Mouse (Mus musculus) mouse trophoblast stem cell (cell line): ENCODE results near the gene Gm20388.

Experiments
- in situ Hi-C, 2 experiments: fragments of 300-500 bp; cut with MseI, MboI; formaldehyde crosslinking; loops; 2 replicates in 1 of 2; 3 replicates in 1 of 2; pipeline ENCODE4 v1.15.1; 2025

Gm20388 gene

DNA sequence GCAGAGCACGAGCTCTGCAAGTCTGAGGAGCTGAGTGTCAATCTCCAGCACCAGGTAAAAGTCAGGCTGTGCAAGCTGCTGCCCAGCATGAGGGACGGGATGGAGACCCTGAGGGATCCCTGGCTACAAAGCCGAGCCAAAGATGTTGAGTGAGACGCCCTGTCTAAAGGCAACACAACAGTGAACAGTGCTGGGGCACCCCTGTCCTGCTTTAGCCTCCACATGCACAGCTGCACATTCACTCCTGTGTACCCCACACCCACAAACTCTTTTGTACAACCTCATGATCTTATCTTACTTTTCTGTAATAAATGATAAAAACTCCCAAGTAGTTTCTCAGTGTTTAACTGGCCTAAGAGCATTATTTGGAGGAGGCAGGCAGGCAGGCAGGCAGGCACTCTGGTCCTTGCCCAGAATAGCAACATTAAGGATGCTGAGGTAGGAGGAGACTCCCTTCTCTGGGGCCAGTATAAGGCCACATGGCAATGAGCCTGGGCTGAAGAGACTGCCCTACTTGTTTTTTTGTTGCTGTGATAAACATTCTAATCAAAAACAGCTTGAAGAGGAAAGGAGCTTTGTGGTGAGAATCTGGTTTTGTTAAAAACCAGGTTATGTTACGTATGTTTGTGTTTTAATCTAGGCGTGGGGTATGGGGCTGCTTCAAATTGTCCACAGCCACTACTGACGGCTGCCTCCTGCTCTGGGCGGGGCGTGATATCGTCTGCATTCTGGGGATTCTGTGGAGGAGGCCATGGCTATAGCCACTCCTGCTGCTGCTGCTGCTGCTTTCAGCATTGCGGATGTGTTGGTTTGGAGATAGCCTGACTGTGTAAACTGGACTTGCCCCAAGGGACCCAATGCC lies 3007.1 kb downstream of the Gm20388 start:
- in situ Hi-C loops = no loop called here

DNA sequence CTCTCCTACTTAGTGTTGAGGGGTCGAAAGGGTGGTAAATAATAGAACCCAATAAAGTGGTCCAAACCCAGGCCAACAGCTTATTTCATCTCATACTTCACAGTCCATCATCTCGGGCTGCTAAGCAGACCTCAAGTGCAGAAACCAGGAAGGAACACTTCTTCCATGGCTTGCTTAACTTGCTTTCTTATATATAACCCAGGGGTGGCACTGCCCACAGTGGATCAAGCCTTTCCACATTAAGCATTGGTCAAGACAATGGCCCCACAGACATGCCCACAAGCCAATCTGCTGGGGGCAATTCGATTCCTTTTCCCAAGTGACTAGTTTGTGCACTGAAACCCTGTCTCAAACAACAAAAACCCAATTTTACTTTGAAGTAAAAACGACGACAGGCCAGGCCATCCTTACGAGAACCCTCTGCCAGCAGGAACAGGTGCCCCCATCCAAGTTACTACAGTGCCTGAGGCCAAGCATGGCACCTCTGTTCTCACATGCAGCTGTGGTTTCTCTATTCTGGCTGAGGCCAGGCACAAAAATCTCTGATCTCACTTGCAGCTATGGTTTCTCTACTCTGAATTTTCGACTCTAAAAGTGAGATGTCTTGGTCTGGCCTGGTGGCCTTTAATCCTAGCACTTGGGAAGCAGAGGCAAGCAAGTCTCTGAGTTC lies 3007.9 kb downstream of the Gm20388 start:
- in situ Hi-C loops = no loop called here

DNA sequence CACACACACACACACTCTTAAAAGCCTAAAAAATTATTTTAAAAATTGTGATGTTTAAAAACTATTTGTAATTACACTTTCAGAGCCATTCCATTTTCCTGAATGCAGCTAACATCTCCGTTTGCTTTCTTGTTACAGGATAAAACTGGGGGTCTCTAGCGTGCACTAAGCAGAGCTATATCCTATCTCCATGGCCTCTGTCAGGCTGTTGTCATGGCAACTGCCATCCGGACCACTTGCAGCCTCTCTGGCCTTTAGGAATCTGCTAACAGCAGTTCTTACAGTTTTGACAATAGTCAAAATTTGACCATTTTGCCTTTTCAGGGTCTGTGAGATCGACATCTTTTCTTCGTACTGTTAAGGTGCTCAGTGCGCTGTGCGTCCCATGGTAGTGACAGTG lies 3010.2 kb downstream of the Gm20388 start:
- in situ Hi-C loops = no loop called here

DNA sequence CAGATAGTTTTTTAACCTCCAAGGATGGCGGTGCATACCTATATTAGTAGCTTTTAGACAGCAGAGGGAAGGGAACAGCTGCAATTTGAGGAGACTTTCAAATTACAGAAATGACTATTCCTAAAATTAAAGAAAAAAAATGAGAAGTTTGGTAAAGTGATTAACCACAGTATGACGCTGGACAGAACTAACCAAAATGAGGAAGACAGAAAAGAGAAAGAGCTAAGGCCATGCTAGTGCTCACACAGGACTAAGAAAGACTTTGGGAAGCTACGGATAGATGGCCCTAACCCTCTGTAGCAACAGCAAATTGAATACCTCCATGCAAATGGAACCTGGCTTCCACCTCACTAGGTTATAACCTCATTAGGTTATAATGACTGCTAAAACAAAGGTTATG lies 3012.3 kb downstream of the Gm20388 start:
- in situ Hi-C loops = no loop called here

DNA sequence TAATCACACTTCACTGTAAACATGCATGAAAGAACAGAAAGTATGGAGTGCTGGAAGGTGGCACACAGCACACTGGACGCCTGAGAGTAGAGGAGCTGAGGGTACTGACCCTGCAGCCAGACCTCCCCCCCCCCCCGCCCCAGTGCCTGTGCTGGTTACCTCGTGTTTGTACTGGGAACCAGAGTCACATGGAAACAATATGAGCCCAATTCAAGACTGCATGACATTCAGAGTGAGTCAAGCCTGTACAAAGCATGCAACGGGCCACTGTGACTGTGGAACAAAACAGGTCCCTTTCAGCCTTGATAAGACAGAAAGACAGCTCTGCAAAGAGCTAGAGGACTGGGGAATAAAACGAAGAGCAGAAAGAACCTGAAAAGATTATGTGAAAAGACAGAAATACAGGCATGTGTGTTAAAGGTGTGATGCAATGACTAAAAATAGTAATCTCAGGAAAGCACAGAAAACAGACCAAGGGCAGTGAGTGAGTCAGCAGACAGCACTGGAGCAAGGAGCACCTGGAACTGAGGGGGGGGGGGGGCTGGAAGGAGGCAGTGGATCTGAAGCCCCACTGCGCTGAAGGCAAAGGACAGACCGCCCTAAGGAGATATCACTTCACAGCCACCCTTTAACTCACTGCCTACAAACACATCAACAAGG lies 3012.9 kb downstream of the Gm20388 start:
- in situ Hi-C loops = no loop called here

DNA sequence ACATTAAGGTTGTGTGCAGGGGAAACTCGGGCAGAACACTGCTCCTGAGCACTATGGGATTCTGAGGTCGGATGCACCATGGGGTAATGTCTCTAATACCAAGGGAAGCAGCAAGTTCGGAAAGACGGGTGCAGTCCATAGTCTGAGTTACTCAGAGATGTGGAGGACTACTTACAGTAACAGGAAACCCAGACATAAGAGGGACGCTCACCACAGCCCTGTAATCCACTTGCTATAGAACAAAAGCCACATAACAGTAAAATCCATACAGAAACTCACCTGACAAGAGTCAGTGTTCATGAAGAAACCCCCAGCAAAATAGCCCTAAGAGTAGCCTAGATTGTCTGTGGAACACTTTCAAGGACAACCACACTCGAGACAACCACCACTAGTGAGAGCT lies 3013.4 kb downstream of the Gm20388 start:
- in situ Hi-C loops = no loop called here

DNA sequence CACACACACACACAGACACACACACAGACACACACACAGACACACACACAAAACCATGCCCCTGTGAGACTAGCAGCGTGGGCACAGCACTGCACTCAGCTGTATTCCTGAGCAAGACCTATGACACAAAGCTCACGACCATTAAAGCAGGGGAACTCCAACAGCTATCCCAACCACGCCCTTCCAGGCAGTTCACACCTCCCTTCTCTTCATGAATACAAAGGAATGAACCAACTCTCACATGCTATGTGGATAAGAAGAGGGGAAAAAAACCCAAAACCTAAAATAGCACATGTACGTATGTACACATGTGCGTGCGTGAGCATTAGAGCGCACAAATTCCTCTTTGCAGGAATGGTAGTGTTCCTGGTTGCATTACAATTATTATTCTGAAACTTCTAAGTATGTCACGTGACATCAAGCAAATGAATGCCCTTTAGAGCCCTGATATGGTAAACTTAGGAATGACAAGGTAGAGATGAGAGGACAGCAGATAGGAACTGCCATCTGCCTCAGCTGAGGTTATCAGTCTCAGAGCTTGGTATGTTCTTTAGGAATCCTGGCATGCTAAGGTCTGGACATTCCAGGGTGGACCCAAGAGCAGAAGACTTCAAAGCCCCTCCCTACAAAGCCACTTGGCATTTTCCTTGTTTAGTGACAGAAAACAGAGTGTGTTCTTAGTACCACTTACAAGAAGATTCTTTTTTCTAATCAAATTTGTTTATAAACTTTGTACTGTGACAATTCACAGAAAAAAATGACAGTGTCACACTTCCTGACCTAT lies 3015.5 kb downstream of the Gm20388 start:
- in situ Hi-C loops = no loop called here

DNA sequence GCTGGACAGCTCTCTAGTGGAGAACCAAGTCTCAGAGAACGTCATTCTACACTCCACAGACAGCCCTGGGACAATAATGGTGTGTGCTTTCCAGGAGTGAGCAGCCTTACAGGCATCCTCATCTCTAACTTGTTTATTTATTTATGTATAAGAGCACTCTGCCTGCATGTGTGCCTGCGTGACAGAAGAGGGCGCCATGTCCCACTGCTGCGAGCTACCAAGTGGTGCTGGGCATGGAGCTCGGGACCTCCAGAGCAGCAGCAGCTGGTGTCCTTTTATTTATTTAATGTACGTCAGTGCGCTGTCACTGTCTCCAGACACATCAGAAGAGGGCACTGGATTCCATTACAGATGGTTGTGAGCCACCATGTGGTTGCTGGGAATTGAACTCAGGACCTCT lies 3016.1 kb downstream of the Gm20388 start:
- in situ Hi-C loops = no loop called here

DNA sequence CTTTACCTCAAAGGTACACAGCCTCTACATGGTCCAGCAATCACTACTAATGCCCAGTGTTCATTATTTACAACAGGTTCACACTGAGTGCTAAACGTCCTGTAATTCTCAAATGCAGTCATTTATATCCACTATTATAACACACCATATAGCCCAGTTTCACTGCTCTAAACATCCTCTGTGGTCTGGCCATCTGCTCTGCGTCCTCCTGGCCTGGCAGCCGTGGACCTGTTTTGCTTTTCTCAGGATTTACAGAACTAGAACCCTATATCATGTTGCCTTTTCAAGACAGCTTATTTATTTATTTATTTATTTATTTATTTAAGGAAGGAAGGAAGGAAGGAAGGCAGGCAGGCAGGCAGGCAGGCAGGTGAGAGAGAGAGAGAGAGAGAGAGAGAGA lies 3017.2 kb downstream of the Gm20388 start:
- in situ Hi-C loops = no loop called here

DNA sequence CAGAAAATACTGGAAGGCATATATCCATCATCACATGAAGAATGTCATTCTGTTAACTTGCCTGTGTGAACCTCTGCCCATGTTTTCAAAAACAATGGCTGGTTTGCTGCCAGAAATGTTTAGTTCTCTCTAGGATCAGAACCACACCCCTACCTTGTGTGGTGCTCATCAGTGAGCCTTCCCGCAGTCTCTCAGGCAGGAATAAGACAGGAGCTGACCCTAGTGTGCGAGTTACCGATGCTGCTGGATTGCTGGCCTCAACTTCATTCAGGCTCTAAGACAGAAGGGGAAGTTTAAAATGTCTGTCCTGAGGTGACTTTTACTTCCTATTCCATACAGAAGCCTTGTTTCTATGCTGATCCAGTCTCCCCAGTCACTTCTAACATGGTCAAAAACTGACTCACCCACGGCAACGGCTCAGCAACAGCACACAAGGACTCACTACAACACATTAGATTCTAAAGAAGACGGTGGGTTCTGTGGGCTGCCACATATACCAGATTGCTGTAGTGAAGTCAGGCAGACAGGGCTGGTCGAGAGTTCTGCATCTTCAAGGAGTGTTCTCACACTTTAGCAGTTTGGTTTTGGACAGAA lies 3018.1 kb downstream of the Gm20388 start:
- in situ Hi-C loops = no loop called here

DNA sequence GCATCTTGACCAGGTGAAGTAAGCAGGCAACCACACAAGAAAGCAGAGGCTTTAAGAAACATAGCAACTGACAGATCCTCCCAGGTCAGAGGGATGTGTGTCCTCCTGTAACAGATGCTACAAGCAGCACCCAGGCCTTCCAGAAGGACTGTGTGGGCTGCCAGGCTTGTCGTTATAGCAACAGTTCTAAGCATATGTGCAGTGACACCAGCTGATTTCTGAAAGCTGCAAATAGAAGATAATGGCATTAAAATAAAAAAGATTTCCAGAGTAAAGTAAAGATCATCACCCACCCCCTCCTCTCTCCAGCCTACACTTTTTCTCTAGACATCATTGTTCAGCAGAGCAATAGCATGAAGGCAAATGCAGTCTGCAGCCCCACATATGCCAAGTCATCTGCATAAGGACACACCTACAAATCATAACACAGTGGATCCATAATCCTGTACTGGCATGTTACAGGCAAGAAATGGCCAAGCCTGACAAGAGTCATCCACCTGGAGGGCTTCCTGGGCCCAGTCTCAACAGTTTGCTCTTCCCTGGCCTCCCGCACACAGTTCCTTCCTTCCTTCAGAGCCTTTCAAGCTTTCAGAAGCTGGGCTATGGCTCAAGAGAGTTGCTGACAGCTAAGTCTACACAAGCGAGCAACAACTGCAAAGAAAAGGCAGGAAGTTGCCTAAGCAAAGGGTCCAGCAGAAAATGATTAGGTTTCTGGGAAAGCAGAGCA lies 3021.4 kb downstream of the Gm20388 start:
- in situ Hi-C loops = no loop called here

DNA sequence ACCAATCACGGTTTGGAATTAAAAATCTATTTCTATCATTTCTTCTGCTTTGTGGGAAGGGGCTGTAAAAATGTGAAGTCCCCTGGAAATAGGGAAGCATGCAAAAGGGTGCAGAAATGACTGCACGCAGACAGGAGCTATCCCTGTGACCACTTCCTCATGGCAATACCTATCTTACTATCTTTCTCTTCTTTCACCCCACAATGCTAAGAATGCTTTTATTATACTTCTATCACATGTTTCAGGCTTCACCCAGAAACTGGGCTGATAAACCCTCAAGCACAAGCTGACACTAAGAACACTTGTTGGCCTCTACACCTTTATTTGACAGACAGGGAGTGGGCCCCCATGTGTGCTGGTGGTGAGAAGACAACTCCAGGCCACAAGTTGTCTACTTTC lies 3021.9 kb downstream of the Gm20388 start:
- in situ Hi-C loops = no loop called here

DNA sequence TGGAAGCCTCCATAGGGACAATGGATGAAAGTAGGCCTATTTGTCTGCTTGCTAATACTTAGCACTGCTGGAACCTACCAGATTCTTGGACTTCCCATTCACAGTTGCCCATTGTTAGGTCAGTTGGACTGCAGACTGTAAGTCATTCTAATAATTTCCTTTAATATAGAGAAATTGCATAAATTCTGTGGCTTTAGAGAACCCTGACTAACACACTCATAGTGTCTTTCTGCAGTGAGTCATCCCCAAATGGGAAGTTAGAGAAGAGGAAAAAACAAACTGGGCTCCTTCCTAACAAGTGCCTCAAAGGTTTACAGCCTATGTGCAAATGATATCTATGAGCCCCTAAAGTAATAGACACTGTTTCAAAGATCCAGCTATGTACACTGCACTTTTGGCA lies 3023.3 kb downstream of the Gm20388 start:
- in situ Hi-C loops = no loop called here

DNA sequence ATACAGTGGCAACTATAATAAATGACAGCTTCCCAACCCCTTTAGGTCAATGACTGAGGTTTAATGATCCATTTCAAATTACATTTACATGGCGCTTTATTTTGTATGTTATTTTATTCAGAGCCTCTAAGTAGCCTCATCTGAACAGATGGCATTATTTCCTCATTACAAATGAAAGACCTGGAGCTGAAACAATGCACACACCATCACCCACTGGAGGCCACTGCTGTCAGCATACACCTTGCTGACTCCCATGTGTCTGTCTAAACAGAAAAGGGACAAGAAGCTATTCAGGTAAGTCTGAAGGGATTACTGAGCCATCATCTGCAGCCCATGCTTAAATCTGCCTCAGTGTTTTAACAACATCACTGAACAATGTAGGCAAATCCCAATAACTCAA lies 3024.5 kb downstream of the Gm20388 start:
- in situ Hi-C loops = no loop called here

DNA sequence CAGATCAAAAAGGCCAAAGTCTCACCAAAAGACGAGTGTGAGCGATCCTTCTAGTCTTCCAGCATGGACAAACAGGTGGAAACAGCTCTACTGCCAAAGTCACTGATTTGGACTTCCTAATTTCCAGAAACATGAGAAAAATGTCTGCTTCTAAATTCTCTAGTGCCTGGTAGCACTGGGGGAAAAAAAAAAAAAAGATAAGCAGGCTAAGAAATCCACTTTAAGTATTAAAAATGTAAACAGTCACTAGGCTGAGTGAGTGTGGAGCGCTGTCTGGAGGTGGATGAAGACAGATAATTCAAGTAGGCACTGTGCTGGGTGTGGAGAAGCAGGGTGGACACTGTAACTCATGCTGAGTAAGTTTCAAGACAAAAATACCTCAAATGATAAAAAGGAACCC lies 3025.3 kb downstream of the Gm20388 start:
- in situ Hi-C loops = no loop called here

DNA sequence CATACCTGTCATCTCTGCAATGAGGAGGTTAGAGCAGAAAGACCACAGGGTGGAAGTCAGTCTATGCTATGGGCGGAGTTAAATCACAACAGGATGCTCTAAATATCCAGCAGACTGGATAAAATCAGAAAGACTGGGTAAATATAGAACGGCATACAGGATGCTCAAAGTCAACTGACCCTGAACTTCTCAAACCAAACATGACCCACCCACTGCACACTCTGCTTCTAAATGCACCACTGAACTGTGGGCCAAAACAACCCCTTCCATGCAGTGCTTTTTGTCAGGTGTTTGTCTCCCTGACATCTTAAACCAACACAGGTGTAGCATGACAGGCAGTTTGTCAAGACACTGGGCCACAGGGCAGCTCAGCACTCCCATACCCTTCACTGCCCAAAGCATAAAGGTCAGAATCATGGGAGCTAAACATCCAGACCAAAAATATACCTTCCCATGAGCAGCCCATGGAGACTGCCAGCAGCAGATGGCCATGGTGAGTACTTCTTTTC lies 3027.0 kb downstream of the Gm20388 start:
- in situ Hi-C loops = no loop called here

DNA sequence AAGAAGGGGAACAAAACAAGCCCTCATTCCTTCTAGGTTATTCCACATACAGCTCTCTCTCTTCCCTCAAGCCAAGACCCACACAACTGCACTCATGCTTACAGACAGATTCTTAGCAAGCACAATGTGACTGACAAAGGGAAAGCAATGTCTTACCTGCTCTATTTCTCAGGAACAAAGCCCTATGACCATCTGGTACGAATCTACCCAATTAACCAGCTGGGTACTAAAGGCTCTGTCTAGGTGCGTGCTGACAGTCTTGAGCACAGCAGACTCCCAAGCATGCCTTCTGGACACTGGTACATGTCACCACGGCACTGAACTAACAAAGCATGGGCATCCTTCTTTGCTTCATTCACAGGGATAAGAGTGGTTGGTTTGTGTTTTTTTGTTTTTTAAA lies 3027.5 kb downstream of the Gm20388 start:
- in situ Hi-C loops = no loop called here

DNA sequence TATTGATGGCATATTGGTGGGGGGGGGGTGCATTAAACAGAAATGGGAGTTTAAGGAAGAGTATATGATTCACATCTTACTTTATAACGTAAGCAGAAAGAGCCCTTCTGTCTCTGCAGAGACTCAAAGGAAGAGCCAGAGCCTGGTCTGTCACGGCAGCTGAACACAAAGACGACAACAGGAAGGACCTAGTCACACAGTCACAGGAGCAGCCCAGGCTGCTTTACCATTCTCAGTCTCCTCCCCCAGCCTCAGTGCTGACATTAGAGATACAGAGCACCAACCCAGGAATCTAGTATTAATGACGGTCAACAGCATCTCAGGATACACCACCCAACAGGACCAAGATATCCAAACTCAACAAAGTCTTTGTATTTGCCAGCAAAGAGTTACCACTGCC lies 3027.9 kb downstream of the Gm20388 start:
- in situ Hi-C loops = no loop called here

DNA sequence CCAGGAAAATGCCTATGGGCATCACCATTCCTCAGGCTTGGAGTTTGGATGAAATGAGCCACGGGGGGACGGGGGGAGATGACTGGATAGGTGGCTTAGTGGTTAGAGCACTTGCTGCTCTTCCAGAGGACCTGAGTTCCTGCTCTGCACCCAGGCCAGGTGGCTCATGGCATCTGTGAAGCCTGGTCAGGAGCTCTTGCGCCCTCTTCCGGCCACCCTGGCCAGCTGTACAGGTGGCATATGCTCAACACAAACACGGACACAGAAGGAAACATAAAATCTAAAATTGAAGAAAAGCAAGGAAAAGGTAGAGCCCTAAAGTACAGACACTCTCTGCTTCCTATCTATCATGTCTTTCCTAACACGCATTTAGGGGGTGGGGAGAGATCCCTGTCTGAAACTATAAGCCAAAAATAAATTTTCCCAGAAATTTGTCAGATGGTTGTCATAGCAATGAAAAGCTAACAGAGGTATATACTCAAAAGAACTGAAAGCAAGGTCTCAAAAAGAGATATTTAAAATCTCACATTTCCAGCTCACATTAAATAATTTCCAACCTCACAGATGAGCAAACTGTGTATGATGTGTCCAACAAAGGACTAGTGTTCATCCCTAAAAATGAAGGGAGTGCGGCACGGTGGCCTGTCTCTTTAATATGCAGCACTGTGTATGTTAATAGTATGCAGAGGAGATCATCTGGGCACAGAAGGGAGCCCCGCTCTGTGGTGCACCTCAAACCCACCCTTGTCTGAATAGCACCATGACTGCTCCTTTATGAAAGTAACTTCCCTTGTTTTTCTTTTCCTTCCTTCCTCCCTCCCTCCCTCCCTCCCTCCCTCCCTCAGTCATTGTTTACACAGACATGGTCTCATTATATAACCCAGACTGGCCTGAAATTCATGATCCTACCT lies 3032.4 kb downstream of the Gm20388 start:
- in situ Hi-C loops = no loop called here

DNA sequence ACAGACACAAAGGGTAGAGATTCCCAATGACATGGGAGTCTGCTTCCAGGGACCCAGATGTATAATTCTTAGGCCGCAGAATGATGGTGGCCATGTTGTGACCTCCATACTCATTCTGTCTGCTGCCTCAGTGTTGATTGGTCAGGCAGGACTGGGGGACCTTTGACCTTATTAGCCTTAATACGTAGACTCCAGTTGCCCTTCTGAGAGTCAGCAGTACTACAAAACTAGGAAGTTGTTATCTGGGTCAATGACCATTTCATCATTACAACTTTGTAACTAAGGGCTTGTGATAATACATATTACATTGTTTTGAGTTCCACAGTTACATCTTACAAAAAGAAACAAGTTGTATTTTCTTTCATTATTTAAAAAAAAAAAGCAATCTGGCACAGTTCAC lies 3035.1 kb downstream of the Gm20388 start:
- in situ Hi-C loops = no loop called here
